Mouse (Mus musculus) heart, embryonic 13.5 days (tissue): Measurements from ENCODE around the gene Syce1l. TPM values are rescaled to one million over a fixed set of nuclear protein-coding genes. Genes with fewer than 3 reads are reported as not detected.
A peak's percentile ranks its signal among the peaks of the same experiment; 100 is the strongest.

ENCODE experiments used
- ATAC-seq: fragments of 200-750 bp; cut with Nextera tagmentation; 2 replicates; pipeline ENCODE4 v1.8.0; 2017; ENCODE audit warnings: moderate TSS enrichment; ENCODE audit not compliant: insufficient number of reproducible peaks, low FRiP score, low TSS enrichment; ENCODE audit errors: extremely low read depth
- H3K27ac ChIP-seq: fragments of 300-500 bp; sonication (generic); replicated peaks from 2 replicates; pipeline ENCODE4 v1.5.1; 2015; ENCODE audit warnings: moderate library complexity, mild to moderate bottlenecking, inconsistent platforms
- H3K27me3 ChIP-seq: fragments of 300-500 bp; sonication (generic); replicated peaks from 2 replicates; pipeline ENCODE4 v1.6.1; 2015; ENCODE audit warnings: mild to moderate bottlenecking, inconsistent platforms
- H3K36me3 ChIP-seq: fragments of 300-500 bp; sonication (generic); 2 replicates; pipeline ENCODE4 v1.6.1; 2015; ENCODE audit warnings: mild to moderate bottlenecking, inconsistent platforms
- H3K4me1 ChIP-seq: fragments of 300-500 bp; sonication (generic); 2 replicates; pipeline ENCODE4 v1.6.1; 2015; ENCODE audit warnings: inconsistent platforms
- H3K4me2 ChIP-seq: fragments of 300-500 bp; sonication (generic); 2 replicates; pipeline ENCODE4 v1.6.1; 2015; ENCODE audit warnings: inconsistent platforms, mild to moderate bottlenecking, moderate library complexity
- H3K4me3 ChIP-seq: fragments of 300-500 bp; sonication (generic); 2 replicates; pipeline ENCODE4 v1.5.1; 2015; ENCODE audit warnings: moderate library complexity, mild to moderate bottlenecking, inconsistent platforms
- H3K9ac ChIP-seq: fragments of 300-500 bp; sonication (generic); 2 replicates; pipeline ENCODE4 v1.6.1; 2015; ENCODE audit warnings: inconsistent platforms, mild to moderate bottlenecking, moderate library complexity
- H3K9me3 ChIP-seq: fragments of 300-500 bp; sonication (generic); 2 replicates; pipeline ENCODE4 v1.6.1; 2016; ENCODE audit warnings: inconsistent platforms
- WGBS: fragments of 180-500 bp; shearing (Covaris S2); methylation state at CpG from one replicate; pipeline ENCODE4 v1.1.7; 2015; ENCODE audit warnings: mixed read lengths; 5-methylcytosine and 5-hydroxymethylcytosine counted together
- polyA plus RNA-seq: library from polyadenylated mRNA; unstranded; fragments of >200 nt; fragmentation: Nextera tagmentation; extraction: Ambion mirVana; gene quantifications from 2 replicates; pipeline ENCODE4 v1.2.1, GENCODE M21; 2015

Gene Syce1l
- not detected in 2 replicates for polyA plus RNA-seq

- H3K4me1 ChIP-seq = peaks cover 5% of the 10 kb centered on the region
- H3K9me3 ChIP-seq = no peaks in the 10 kb centered on the region
- peaks cover 47% of the 10 kb centered on the region for H3K36me3 ChIP-seq
- ATAC-seq = no peak
- no peak within 1 kb of the TSS for H3K9ac ChIP-seq
- no peak within 1 kb of the TSS for H3K4me3 ChIP-seq
- WGBS = 87% methylated on average over 16 of the region's 16 CpGs
- no peak within 1 kb of the TSS for H3K27ac ChIP-seq
- H3K27me3 ChIP-seq = no peaks in the 10 kb centered on the region
- H3K4me2 ChIP-seq = no peak within 1 kb of the TSS
Measured at GRCm38 (mm10) chr8:113642926-113643325, at the start of gene Syce1l. Gene Syce1l (plus strand): TSS chr8:113643213.

- H3K36me3 ChIP-seq = no peaks in the 10 kb centered on the region
- WGBS = 37% methylated on average over 3 of the region's 3 CpGs
- no peak overlapping the region for H3K4me3 ChIP-seq
- no peaks in the 10 kb centered on the region for H3K27me3 ChIP-seq
- H3K4me1 ChIP-seq = no peaks in the 10 kb centered on the region
- H3K4me2 ChIP-seq = no peak overlapping the region
- no peak overlapping the region for H3K9ac ChIP-seq
- no peaks in the 10 kb centered on the region for H3K9me3 ChIP-seq
- ATAC-seq = no peak
- no peak overlapping the region for H3K27ac ChIP-seq
Measured at GRCm38 (mm10) chr8:113598401-113598800, 44.6 kb upstream of the Syce1l start.

GRCm38 (mm10) chr8:113632634-113633033 is 10.4 kb upstream of the Syce1l start:
- Histone ChIP-seq H3K9me3 (no peaks in the 10 kb centered on the region), H3K4me1 (peaks cover 18% of the 10 kb centered on the region), H3K4me2 (no peak overlapping the region), H3K36me3 (peaks cover under 1% of the 10 kb centered on the region), H3K27ac (no peak overlapping the region), H3K9ac (no peak overlapping the region), H3K4me3 (no peak overlapping the region), H3K27me3 (no peaks in the 10 kb centered on the region)
- ATAC-seq = no peak
- 4% methylated on average over 3 of the region's 3 CpGs for WGBS

GRCm38 (mm10) chr8:113634161-113634560 is 8.9 kb upstream of the Syce1l start:
- WGBS = 19% methylated on average over 12 of the region's 12 CpGs
- Histone ChIP-seq H3K9me3 (no peaks in the 10 kb centered on the region), H3K27ac (no peak overlapping the region), H3K9ac (peak overlapping the region; percentile 64), H3K4me1 (peaks cover 18% of the 10 kb centered on the region), H3K27me3 (no peaks in the 10 kb centered on the region), H3K4me3 (peak overlapping the region; percentile 84), H3K36me3 (peaks cover 16% of the 10 kb centered on the region), H3K4me2 (peak overlapping the region; percentile 91)
- no peak for ATAC-seq

GRCm38 (mm10) chr8:113634670-113635591 is 8.1 kb upstream of the Syce1l start, which contains the start of gene Mon1b:
Gene Mon1b (plus strand): TSS chr8:113635587.
- peak; percentile 96 for ATAC-seq
- peak within 1 kb of the TSS; percentile 84 for H3K4me3 ChIP-seq
- H3K4me2 ChIP-seq = peak within 1 kb of the TSS; percentile 91
- WGBS = under 1% methylated on average over 42 of the region's 42 CpGs
- no peaks in the 10 kb centered on the region for H3K27me3 ChIP-seq
- H3K27ac ChIP-seq = peak within 1 kb of the TSS; percentile 92
- H3K9me3 ChIP-seq = no peaks in the 10 kb centered on the region
- peaks cover 18% of the 10 kb centered on the region for H3K4me1 ChIP-seq
- H3K9ac ChIP-seq = peak within 1 kb of the TSS; percentile 86
- H3K36me3 ChIP-seq = peaks cover 23% of the 10 kb centered on the region

GRCm38 (mm10) chr8:113635592-113636279 is 7.3 kb upstream of the Syce1l start:
- Histone ChIP-seq H3K27me3 (no peaks in the 10 kb centered on the region), H3K9ac (peak overlapping the region; percentile 86), H3K36me3 (peaks cover 30% of the 10 kb centered on the region), H3K4me1 (peaks cover 18% of the 10 kb centered on the region), H3K27ac (peak overlapping the region; percentile 92), H3K4me3 (peak overlapping the region; percentile 84), H3K4me2 (peak overlapping the region; percentile 91), H3K9me3 (no peaks in the 10 kb centered on the region)
- under 1% methylated on average over 44 of the region's 44 CpGs for WGBS
- peak; percentile 70; the same call in 1 of the 2 replicates for ATAC-seq

- 36% methylated on average over 5 of the region's 5 CpGs for WGBS
- H3K27me3 ChIP-seq = no peaks in the 10 kb centered on the region
- H3K4me2 ChIP-seq = peak overlapping the region; percentile 91
- no peaks in the 10 kb centered on the region for H3K9me3 ChIP-seq
- peak overlapping the region; percentile 84 for H3K4me3 ChIP-seq
- peaks cover 31% of the 10 kb centered on the region for H3K36me3 ChIP-seq
- ATAC-seq = no peak
- peaks cover 18% of the 10 kb centered on the region for H3K4me1 ChIP-seq
- peak overlapping the region; percentile 86 for H3K9ac ChIP-seq
- peak overlapping the region; percentile 92 for H3K27ac ChIP-seq
Measured at GRCm38 (mm10) chr8:113636280-113636628, 6.8 kb upstream of the Syce1l start.

- H3K27ac ChIP-seq = no peak overlapping the region
- ATAC-seq = no peak
- no peak overlapping the region for H3K4me3 ChIP-seq
- no peak overlapping the region for H3K9ac ChIP-seq
- H3K36me3 ChIP-seq = peaks cover 51% of the 10 kb centered on the region
- no peaks in the 10 kb centered on the region for H3K27me3 ChIP-seq
- peaks cover 17% of the 10 kb centered on the region for H3K4me1 ChIP-seq
- no peaks in the 10 kb centered on the region for H3K9me3 ChIP-seq
- no peak overlapping the region for H3K4me2 ChIP-seq
- WGBS = 87% methylated on average over 8 of the region's 8 CpGs
Measured at GRCm38 (mm10) chr8:113640357-113640756, 2.7 kb upstream of the Syce1l start.

GRCm38 (mm10) chr8:113643479-113644210 is 632 bp downstream of the Syce1l start:
- H3K9ac ChIP-seq = no peak overlapping the region
- peaks cover 40% of the 10 kb centered on the region for H3K36me3 ChIP-seq
- peaks cover 5% of the 10 kb centered on the region for H3K4me1 ChIP-seq
- H3K27ac ChIP-seq = no peak overlapping the region
- 74% methylated on average over 8 of the region's 8 CpGs for WGBS
- no peak overlapping the region for H3K4me2 ChIP-seq
- no peaks in the 10 kb centered on the region for H3K9me3 ChIP-seq
- H3K27me3 ChIP-seq = no peaks in the 10 kb centered on the region
- no peak overlapping the region for H3K4me3 ChIP-seq
- no peak for ATAC-seq

GRCm38 (mm10) chr8:113645220-113645619 is 2.2 kb downstream of the Syce1l start:
- no peak overlapping the region for H3K4me2 ChIP-seq

GRCm38 (mm10) chr8:113652450-113652849 is 9.4 kb downstream of the Syce1l start:
- H3K4me3 ChIP-seq = no peak overlapping the region
- H3K36me3 ChIP-seq = no peaks in the 10 kb centered on the region
- 75% methylated on average over 12 of the region's 12 CpGs for WGBS
- H3K9ac ChIP-seq = no peak overlapping the region
- H3K9me3 ChIP-seq = no peaks in the 10 kb centered on the region
- no peaks in the 10 kb centered on the region for H3K27me3 ChIP-seq
- no peaks in the 10 kb centered on the region for H3K4me1 ChIP-seq
- H3K4me2 ChIP-seq = no peak overlapping the region
- no peak for ATAC-seq
- no peak overlapping the region for H3K27ac ChIP-seq

More at GRCm38 (mm10) chr8:113645220-113645619, 2.2 kb downstream of the Syce1l start:
- ATAC-seq = no peak
- H3K4me3 ChIP-seq = no peak overlapping the region
- peaks cover 5% of the 10 kb centered on the region for H3K4me1 ChIP-seq
- WGBS = 65% methylated on average over 5 of the region's 5 CpGs
- H3K36me3 ChIP-seq = peaks cover 24% of the 10 kb centered on the region
- no peak overlapping the region for H3K27ac ChIP-seq
- no peaks in the 10 kb centered on the region for H3K9me3 ChIP-seq
- H3K9ac ChIP-seq = no peak overlapping the region
- no peaks in the 10 kb centered on the region for H3K27me3 ChIP-seq
